Mouse (Mus musculus): ENCODE measurements around the gene Ciao2b. TPM values are rescaled to one million over a fixed set of nuclear protein-coding genes. Genes with fewer than 3 reads are reported as not detected.

Ciao2b gene
- 164 TPM for polyA plus RNA-seq (2017; shearing (Covaris generic))

GRCm38 (mm10) chr8:104641426-104642323 is at the start of gene Ciao2b:
TSS of gene Ciao2b (minus strand) at chr8:104641965.

GRCm38 (mm10) chr8:104630981-104631663 is 10.6 kb downstream of the Ciao2b start, which contains the start of gene Rrad:
TSS of gene Rrad (minus strand) at chr8:104631327.

GRCm38 (mm10) chr8:104624161-104624560 is 17.6 kb downstream of the Ciao2b start, which contains the start of gene Cdh16:
TSS of gene Cdh16 (minus strand) at chr8:104624396.

GRCm38 (mm10) chr8:104591133-104591834 is 50.5 kb downstream of the Ciao2b start, which contains the start of gene Pdp2:
TSS of gene Pdp2 (plus strand) at chr8:104591451.

Other genes starting within 250 kb of the Ciao2b start
- 0.09 TPM for gene Cmtm4, start 246.2 kb downstream of the Ciao2b start, polyA plus RNA-seq (2017; shearing (Covaris generic))
- 52.2 TPM for gene Dync1li2, start 198.9 kb downstream of the Ciao2b start, polyA plus RNA-seq (2017; shearing (Covaris generic))
- gene Terb1, start 132.1 kb downstream of the Ciao2b start, polyA plus RNA-seq (2017; shearing (Covaris generic)) = 0.12 TPM
- 103 TPM for gene Nae1, start 107.3 kb downstream of the Ciao2b start, polyA plus RNA-seq (2017; shearing (Covaris generic))
- gene Car7, start 107.3 kb downstream of the Ciao2b start, polyA plus RNA-seq (2017; shearing (Covaris generic)) = 5.3 TPM
- 7.9 TPM for gene Pdp2, start 50.5 kb downstream of the Ciao2b start, polyA plus RNA-seq (2017; shearing (Covaris generic))
- not detected for gene Cdh16, start 17.6 kb downstream of the Ciao2b start, polyA plus RNA-seq (2017; shearing (Covaris generic))
- gene Rrad, start 10.6 kb downstream of the Ciao2b start, polyA plus RNA-seq (2017; shearing (Covaris generic)) = 21.7 TPM
- gene Ces2a, start 92.0 kb upstream of the Ciao2b start, polyA plus RNA-seq (2017; shearing (Covaris generic)) = not detected
- gene Ces2b, start 189.6 kb upstream of the Ciao2b start, polyA plus RNA-seq (2017; shearing (Covaris generic)) = not detected
- 26.2 TPM for gene Ces2c, start 205.1 kb upstream of the Ciao2b start, polyA plus RNA-seq (2017; shearing (Covaris generic))